Mouse (Mus musculus) brain, embryonic 14.5 days (tissue): ENCODE measurements at regions not wholly inside any gene's neighbourhood (a gene's known extent, or its start where the extent isn't known, plus 50 kb on each side); places are given as distances from the start of the nearest gene placed in this dataset.

Experiments
- CTCF ChIP-seq: fragments of 200-500 bp; IDR thresholded peaks from 2 replicates; pipeline ENCODE4 v1.5.1; 2012; ENCODE audit warnings: inconsistent platforms, mild to moderate bottlenecking, moderate library complexity, borderline replicate concordance; ENCODE audit not compliant: insufficient read depth, insufficient read length; ENCODE audit errors: extremely low read depth
- POLR2A ChIP-seq: fragments of 200-500 bp; IDR thresholded peaks from 2 replicates; pipeline ENCODE4 v1.6.1; 2012; ENCODE audit warnings: mild to moderate bottlenecking, inconsistent platforms, borderline replicate concordance; ENCODE audit not compliant: poor library complexity, insufficient read depth, insufficient read length, severe bottlenecking; ENCODE audit errors: extremely low read depth

DNA sequence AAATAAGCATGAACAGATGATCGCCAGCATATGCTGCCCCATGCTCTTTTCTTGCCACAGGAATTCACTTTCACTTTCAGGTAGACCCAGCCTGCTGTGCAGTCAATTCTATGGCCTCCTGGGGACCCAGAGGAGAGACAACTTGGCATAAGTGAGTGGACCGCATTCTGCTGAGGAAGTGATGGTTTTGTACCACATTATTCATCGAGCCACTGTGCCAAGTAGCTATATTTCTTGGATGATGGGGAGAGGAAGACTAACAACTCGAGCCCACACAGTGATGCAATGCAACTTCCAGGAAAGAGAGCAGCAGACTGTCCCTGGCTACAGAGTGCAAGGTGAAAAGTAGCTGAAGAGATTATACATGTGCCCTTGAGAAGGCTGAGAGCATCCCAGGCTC lies 515.8 kb upstream of the Kif18a start:
- no peak for TF ChIP-seq CTCF
- no peak for TF ChIP-seq POLR2A
